Mouse (Mus musculus) megakaryocyte, embryonic 14.5 days (primary cell): ENCODE data around the gene Krt71. TPM values are rescaled to one million over a fixed set of nuclear protein-coding genes. Genes with fewer than 3 reads are reported as not detected.

ENCODE experiments used
- H3K27me3 ChIP-seq: replicated peaks from 2 replicates; pipeline ENCODE3; 2012; ENCODE audit warnings: inconsistent platforms
- H3K36me3 ChIP-seq: replicated peaks from 2 replicates; pipeline ENCODE3; 2012; ENCODE audit warnings: low read length, inconsistent platforms, mixed read lengths
- H3K4me1 ChIP-seq: 2 replicates; pipeline ENCODE4 v1.6.1; 2012; ENCODE audit warnings: inconsistent platforms
- H3K4me3 ChIP-seq: replicated peaks from 2 replicates; pipeline ENCODE3; 2012; ENCODE audit warnings: moderate library complexity, mild to moderate bottlenecking, inconsistent platforms
- H3K9me3 ChIP-seq: 2 replicates; pipeline ENCODE4 v1.6.1; 2012; ENCODE audit warnings: inconsistent platforms
- FLI1 ChIP-seq: IDR thresholded peaks from 2 replicates; pipeline ENCODE4 v1.6.1; 2012; ENCODE audit warnings: low read length, inconsistent platforms, mixed read lengths
- GATA1 ChIP-seq: IDR thresholded peaks from 3 replicates; pipeline ENCODE4 v1.6.1; 2012; ENCODE audit warnings: mixed read lengths, low read length, inconsistent platforms, borderline replicate concordance
- polyA plus RNA-seq: library from polyadenylated mRNA; stranded (reverse); fragments of >175 nt; gene quantifications from 2 replicates; pipeline ENCODE4 v1.2.3, GENCODE M21; 2012; ENCODE audit warnings: low replicate concordance; ENCODE audit not compliant: insufficient read depth

Krt71 gene
- not detected in 2 replicates for polyA plus RNA-seq

- H3K4me3 ChIP-seq: no peak within 1 kb of the TSS
- H3K36me3 ChIP-seq: no peaks in the 10 kb centered on the region
- TF ChIP-seq GATA1 (no peak), FLI1 (no peak)
- peaks cover 70% of the 10 kb centered on the region for H3K27me3 ChIP-seq
- H3K9me3 ChIP-seq: no peaks in the 10 kb centered on the region
- H3K4me1 ChIP-seq: no peaks in the 10 kb centered on the region
Observed at GRCm38 (mm10) chr15:101742711-101743110, at the start of gene Krt71. TSS of gene Krt71 (minus strand) at chr15:101743109.

DNA sequence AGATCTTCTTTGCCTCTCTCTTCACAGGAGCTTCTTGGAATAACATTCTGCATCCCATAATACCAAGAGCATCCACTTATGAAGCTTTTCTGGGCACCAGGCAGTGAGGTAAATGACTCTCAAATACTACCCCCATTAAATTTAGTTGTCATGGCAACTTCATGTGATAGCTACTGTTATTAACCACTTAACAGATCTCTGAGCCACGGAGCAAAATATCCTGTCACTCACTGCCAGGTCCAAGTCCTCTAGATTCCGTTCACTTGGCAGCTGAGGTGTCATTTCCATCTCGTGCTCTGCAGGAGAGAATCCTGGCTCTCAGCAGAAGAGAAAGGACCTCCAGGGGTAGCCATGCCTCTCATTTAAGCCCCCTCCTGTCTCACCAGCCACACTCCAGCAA is 48.0 kb upstream of the Krt71 start:
- H3K4me3 ChIP-seq: no peak overlapping the region
- H3K27me3 ChIP-seq: peaks cover 48% of the 10 kb centered on the region

DNA sequence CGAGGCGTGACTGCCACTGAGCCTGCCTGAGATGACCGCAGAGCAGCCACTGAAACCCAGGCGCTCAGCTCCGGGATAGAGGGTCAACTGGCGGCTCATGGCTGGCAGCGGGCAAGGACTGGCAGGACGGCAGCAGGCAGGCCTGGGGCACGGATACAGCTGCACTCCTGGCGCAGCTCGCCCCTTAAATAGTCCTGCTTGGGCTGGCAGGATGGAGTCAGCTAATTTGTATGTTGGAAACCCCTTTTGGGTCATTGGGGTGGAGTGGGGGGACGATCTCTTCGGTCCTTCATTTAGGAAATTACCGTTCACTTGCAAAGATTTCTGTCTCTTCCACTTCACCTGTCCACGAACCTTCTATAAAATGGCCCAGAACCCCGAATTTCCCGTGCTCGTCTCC is 43.5 kb upstream of the Krt71 start, which contains the start of gene Krt72:
TSS of gene Krt72 (minus strand) at position 101 of the 400 bp plus-strand sequence.
- Histone ChIP-seq H3K4me1 (no peaks in the 10 kb centered on the region), H3K27me3 (peaks cover 45% of the 10 kb centered on the region), H3K9me3 (no peaks in the 10 kb centered on the region), H3K4me3 (no peak within 1 kb of the TSS), H3K36me3 (no peaks in the 10 kb centered on the region)
- TF ChIP-seq GATA1 (no peak), FLI1 (no peak)

More for the DNA sequence above, 48.0 kb upstream of the Krt71 start:
- H3K9me3 ChIP-seq: peaks cover 3% of the 10 kb centered on the region; the same call in 1 of the 2 replicates
- H3K4me1 ChIP-seq: no peaks in the 10 kb centered on the region
- no peak for TF ChIP-seq GATA1
- no peak for TF ChIP-seq FLI1
- H3K36me3 ChIP-seq: no peaks in the 10 kb centered on the region

DNA sequence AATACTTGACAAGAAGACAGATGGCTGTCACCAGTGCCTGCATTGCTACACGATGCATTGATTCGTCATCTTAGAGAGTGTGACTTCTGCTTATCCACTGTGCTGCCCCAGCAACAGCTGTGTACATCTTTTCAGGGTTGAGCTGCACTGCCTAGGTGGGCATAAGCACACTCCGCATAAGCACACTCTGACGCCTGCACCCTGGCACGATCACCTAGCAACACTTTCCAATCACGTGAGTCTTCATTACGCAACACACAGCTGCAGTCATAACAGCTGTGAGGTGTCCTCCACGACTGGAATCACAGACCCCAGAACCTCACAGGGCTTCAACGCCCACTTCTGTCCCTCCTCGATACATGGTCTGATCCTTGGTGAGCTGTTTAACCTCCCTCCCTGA is 30.5 kb upstream of the Krt71 start:
- Histone ChIP-seq H3K4me3 (no peak overlapping the region), H3K4me1 (peaks cover 5% of the 10 kb centered on the region), H3K9me3 (peaks cover 6% of the 10 kb centered on the region), H3K27me3 (peaks cover 52% of the 10 kb centered on the region), H3K36me3 (no peaks in the 10 kb centered on the region)
- TF ChIP-seq FLI1: no peak
- no peak for TF ChIP-seq GATA1

GRCm38 (mm10) chr15:101772711-101773081 is 29.8 kb upstream of the Krt71 start:
- Histone ChIP-seq H3K27me3 (peaks cover 50% of the 10 kb centered on the region), H3K9me3 (peaks cover 3% of the 10 kb centered on the region; the same call in 1 of the 2 replicates), H3K36me3 (no peaks in the 10 kb centered on the region), H3K4me1 (peaks cover 5% of the 10 kb centered on the region), H3K4me3 (no peak overlapping the region)
- TF ChIP-seq FLI1 (no peak), GATA1 (no peak)

GRCm38 (mm10) chr15:101772080-101772710 is 29.3 kb upstream of the Krt71 start:
- H3K4me1 ChIP-seq: peaks cover 5% of the 10 kb centered on the region
- H3K9me3 ChIP-seq: peaks cover 3% of the 10 kb centered on the region; the same call in 1 of the 2 replicates
- no peak for TF ChIP-seq GATA1
- TF ChIP-seq FLI1: no peak
- peaks cover 51% of the 10 kb centered on the region for H3K27me3 ChIP-seq
- H3K4me3 ChIP-seq: no peak overlapping the region
- H3K36me3 ChIP-seq: no peaks in the 10 kb centered on the region

GRCm38 (mm10) chr15:101770226-101770625 is 27.3 kb upstream of the Krt71 start:
- H3K36me3 ChIP-seq: no peaks in the 10 kb centered on the region
- H3K4me1 ChIP-seq: peaks cover 5% of the 10 kb centered on the region
- H3K4me3 ChIP-seq: no peak overlapping the region
- peaks cover 49% of the 10 kb centered on the region for H3K27me3 ChIP-seq
- no peak for TF ChIP-seq GATA1
- TF ChIP-seq FLI1: no peak
- peaks cover 3% of the 10 kb centered on the region; the same call in 1 of the 2 replicates for H3K9me3 ChIP-seq

DNA sequence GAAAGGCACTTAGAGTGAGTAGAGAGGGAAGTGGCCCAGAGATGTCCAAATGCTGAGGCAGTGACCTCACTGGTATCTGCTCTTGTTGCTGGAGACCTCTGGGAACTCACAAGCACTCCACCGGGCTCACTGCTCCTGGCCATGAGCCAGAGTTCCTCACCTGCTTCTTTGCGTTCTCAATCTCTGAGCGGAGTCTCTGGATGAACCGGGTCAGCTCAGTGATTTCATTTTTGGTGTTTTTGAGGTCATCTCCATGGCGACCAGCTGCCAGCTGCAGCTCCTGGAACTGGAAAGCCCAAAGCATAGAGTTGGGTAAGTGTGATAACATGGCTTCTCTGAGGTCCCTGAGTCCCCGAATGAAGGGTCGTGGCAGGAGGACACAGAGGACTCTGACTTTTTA is 5.1 kb downstream of the Krt71 start:
- peaks cover 64% of the 10 kb centered on the region for H3K27me3 ChIP-seq
- H3K9me3 ChIP-seq: no peaks in the 10 kb centered on the region
- no peak for TF ChIP-seq FLI1
- TF ChIP-seq GATA1: no peak
- H3K4me1 ChIP-seq: peaks cover 5% of the 10 kb centered on the region; the same call in 1 of the 2 replicates
- no peaks in the 10 kb centered on the region for H3K36me3 ChIP-seq
- H3K4me3 ChIP-seq: no peak overlapping the region

GRCm38 (mm10) chr15:101730653-101731052 is 12.3 kb downstream of the Krt71 start:
- TF ChIP-seq GATA1 (no peak), FLI1 (no peak)
- H3K27me3 ChIP-seq: peaks cover 35% of the 10 kb centered on the region
- no peak overlapping the region for H3K4me3 ChIP-seq
- no peaks in the 10 kb centered on the region for H3K36me3 ChIP-seq
- H3K4me1 ChIP-seq: peaks cover 5% of the 10 kb centered on the region; the same call in 1 of the 2 replicates
- no peaks in the 10 kb centered on the region for H3K9me3 ChIP-seq

DNA sequence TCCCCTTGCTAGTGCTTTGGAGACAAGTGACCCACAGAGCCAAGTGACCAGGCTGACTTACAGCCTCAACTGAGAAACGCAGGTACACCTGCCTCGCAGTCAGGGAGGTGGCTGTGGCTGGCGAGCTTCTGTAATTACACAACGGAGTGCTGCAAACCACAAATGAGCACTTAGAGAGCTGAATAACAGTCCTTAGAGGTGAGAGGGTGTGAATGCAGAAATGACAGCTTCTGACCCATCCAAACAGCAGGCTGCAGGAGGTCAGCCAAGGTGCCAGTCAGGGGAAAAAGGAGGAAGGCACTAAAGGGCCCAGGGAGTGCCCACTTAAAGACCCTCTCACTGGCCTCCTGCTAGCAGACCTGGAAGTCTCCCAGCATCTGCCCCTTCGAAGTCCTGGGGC is 18.2 kb downstream of the Krt71 start:
- TF ChIP-seq FLI1 (no peak), GATA1 (no peak)
- Histone ChIP-seq H3K9me3 (no peaks in the 10 kb centered on the region), H3K4me3 (no peak overlapping the region), H3K4me1 (no peaks in the 10 kb centered on the region), H3K36me3 (no peaks in the 10 kb centered on the region), H3K27me3 (peaks cover 50% of the 10 kb centered on the region)
